Mouse (Mus musculus) hindbrain, embryonic 15.5 days (tissue): ENCODE data around the gene Zfp800. TPM values are rescaled to one million over a fixed set of nuclear protein-coding genes. Genes with fewer than 3 reads are reported as not detected.

Experiments used
- ATAC-seq: fragments of 200-750 bp; cut with Nextera tagmentation; 2 replicates; pipeline ENCODE4 v1.8.0; 2017; ENCODE audit warnings: low read depth, moderate number of reproducible peaks, moderate TSS enrichment; ENCODE audit not compliant: low FRiP score
- H3K27ac ChIP-seq: fragments of 300-500 bp; sonication (generic); replicated peaks from 2 replicates; pipeline ENCODE4 v1.5.1; 2015; ENCODE audit warnings: mild to moderate bottlenecking, inconsistent platforms
- H3K27me3 ChIP-seq: fragments of 300-500 bp; sonication (generic); 2 replicates; pipeline ENCODE4 v1.6.1; 2015; ENCODE audit warnings: control low read depth, inconsistent platforms
- H3K36me3 ChIP-seq: fragments of 300-500 bp; sonication (generic); 2 replicates; pipeline ENCODE4 v1.6.1; 2015; ENCODE audit warnings: control low read depth, inconsistent platforms
- H3K4me1 ChIP-seq: fragments of 300-500 bp; sonication (generic); replicated peaks from 2 replicates; pipeline ENCODE4 v1.6.1; 2015; ENCODE audit warnings: control low read depth, inconsistent platforms
- H3K4me2 ChIP-seq: fragments of 300-500 bp; sonication (generic); 2 replicates; pipeline ENCODE4 v1.6.1; 2015; ENCODE audit warnings: moderate library complexity, mild to moderate bottlenecking, inconsistent platforms
- H3K4me3 ChIP-seq: fragments of 300-500 bp; sonication (generic); 2 replicates; pipeline ENCODE4 v1.5.1; 2015; ENCODE audit warnings: mild to moderate bottlenecking, inconsistent platforms
- H3K9ac ChIP-seq: fragments of 300-500 bp; sonication (generic); 2 replicates; pipeline ENCODE4 v1.6.1; 2015; ENCODE audit warnings: inconsistent platforms
- H3K9me3 ChIP-seq: fragments of 300-500 bp; sonication (generic); 2 replicates; pipeline ENCODE4 v1.6.1; 2016; ENCODE audit warnings: control low read depth, inconsistent platforms
- WGBS: fragments of 180-500 bp; shearing (Covaris S2); methylation state at CpG from one replicate; pipeline ENCODE4 v1.1.7; 2015; 5-methylcytosine and 5-hydroxymethylcytosine counted together
- polyA plus RNA-seq: library from polyadenylated mRNA; unstranded; fragments of >200 nt; fragmentation: Nextera tagmentation; extraction: Ambion mirVana; gene quantifications from 2 replicates; pipeline ENCODE4 v1.2.1, GENCODE M21; 2015

The Zfp800 gene
- polyA plus RNA-seq, 1 experiment from 2014 or later, result 22.4 TPM

GRCm38 (mm10) chr6:28421469-28422000, 23.7 kb upstream of the Zfp800 start:
- peak overlapping the region; percentile 52 for H3K27ac ChIP-seq
- H3K9me3 ChIP-seq, result no peaks in the 10 kb centered on the region
- H3K9ac ChIP-seq, result peak overlapping the region; percentile 64
- under 1% methylated on average over 27 of the region's 27 CpGs for WGBS
- peaks cover 53% of the 10 kb centered on the region for H3K4me1 ChIP-seq
- H3K4me2 ChIP-seq, result peak overlapping the region; percentile 63
- H3K4me3 ChIP-seq, result peak overlapping the region; percentile 68
- H3K27me3 ChIP-seq, result no peaks in the 10 kb centered on the region
- ATAC-seq, result peak; percentile 88
- H3K36me3 ChIP-seq, result peaks cover 35% of the 10 kb centered on the region

- Histone ChIP-seq H3K9me3 (no peaks in the 10 kb centered on the region), H3K4me3 (peak overlapping the region; percentile 68), H3K36me3 (peaks cover 36% of the 10 kb centered on the region), H3K4me1 (peaks cover 50% of the 10 kb centered on the region), H3K27ac (no peak overlapping the region), H3K27me3 (no peaks in the 10 kb centered on the region), H3K9ac (peak overlapping the region; percentile 64), H3K4me2 (peak overlapping the region; percentile 63)
- no peak for ATAC-seq
- 25% methylated on average over 13 of the region's 13 CpGs for WGBS
These were observed 23.1 kb upstream of the Zfp800 start for GRCm38 (mm10) chr6:28420865-28421264.

- H3K9me3 ChIP-seq, result no peaks in the 10 kb centered on the region
- ATAC-seq, result no peak
- no peaks in the 10 kb centered on the region for H3K27me3 ChIP-seq
- WGBS, result 87% methylated on average over 17 of the region's 17 CpGs
- H3K9ac ChIP-seq, result peak overlapping the region; percentile 64
- H3K4me1 ChIP-seq, result peaks cover 45% of the 10 kb centered on the region
- peaks cover 38% of the 10 kb centered on the region for H3K36me3 ChIP-seq
- H3K4me2 ChIP-seq, result peak overlapping the region; percentile 63
- H3K4me3 ChIP-seq, result peak overlapping the region; percentile 68
- H3K27ac ChIP-seq, result no peak overlapping the region
These were observed 22.6 kb upstream of the Zfp800 start for GRCm38 (mm10) chr6:28420361-28420760.

GRCm38 (mm10) chr6:28419673-28420072, 21.9 kb upstream of the Zfp800 start:
- WGBS, result 85% methylated on average over 2 of the region's 2 CpGs
- ATAC-seq, result no peak
- H3K4me1 ChIP-seq, result peaks cover 38% of the 10 kb centered on the region

GRCm38 (mm10) chr6:28418449-28418848, 20.6 kb upstream of the Zfp800 start:
- Histone ChIP-seq H3K27ac (no peak overlapping the region), H3K4me1 (peaks cover 31% of the 10 kb centered on the region), H3K4me3 (no peak overlapping the region), H3K4me2 (no peak overlapping the region), H3K36me3 (peaks cover 48% of the 10 kb centered on the region), H3K9me3 (no peaks in the 10 kb centered on the region), H3K27me3 (no peaks in the 10 kb centered on the region), H3K9ac (no peak overlapping the region)
- ATAC-seq, result no peak
- 75% methylated on average over 14 of the region's 14 CpGs for WGBS

More at GRCm38 (mm10) chr6:28419673-28420072, 21.9 kb upstream of the Zfp800 start:
- no peak overlapping the region for H3K9ac ChIP-seq
- H3K4me3 ChIP-seq, result peak overlapping the region; percentile 68
- peaks cover 43% of the 10 kb centered on the region for H3K36me3 ChIP-seq
- no peaks in the 10 kb centered on the region for H3K9me3 ChIP-seq
- H3K27me3 ChIP-seq, result no peaks in the 10 kb centered on the region
- H3K27ac ChIP-seq, result no peak overlapping the region
- H3K4me2 ChIP-seq, result peak overlapping the region; percentile 63

- H3K9me3 ChIP-seq, result no peaks in the 10 kb centered on the region
- WGBS, result 63% methylated on average over 4 of the region's 4 CpGs
- H3K9ac ChIP-seq, result no peak overlapping the region
- no peak overlapping the region for H3K4me3 ChIP-seq
- no peaks in the 10 kb centered on the region for H3K27me3 ChIP-seq
- no peak overlapping the region for H3K27ac ChIP-seq
- H3K4me2 ChIP-seq, result no peak overlapping the region
- peaks cover 23% of the 10 kb centered on the region for H3K4me1 ChIP-seq
- no peak for ATAC-seq
- peaks cover 48% of the 10 kb centered on the region for H3K36me3 ChIP-seq
These were observed 19.2 kb upstream of the Zfp800 start for GRCm38 (mm10) chr6:28416981-28417380.

GRCm38 (mm10) chr6:28411236-28411635, 13.4 kb upstream of the Zfp800 start:
- Histone ChIP-seq H3K9me3 (no peaks in the 10 kb centered on the region), H3K4me3 (no peak overlapping the region), H3K27ac (no peak overlapping the region), H3K4me2 (no peak overlapping the region), H3K27me3 (no peaks in the 10 kb centered on the region), H3K36me3 (peaks cover 19% of the 10 kb centered on the region), H3K9ac (no peak overlapping the region), H3K4me1 (no peaks in the 10 kb centered on the region)
- ATAC-seq, result no peak
- WGBS, result 71% methylated on average over 2 of the region's 2 CpGs

- 84% methylated on average over 9 of the region's 9 CpGs for WGBS
- Histone ChIP-seq H3K4me1 (no peaks in the 10 kb centered on the region), H3K27ac (no peak overlapping the region), H3K9me3 (no peaks in the 10 kb centered on the region), H3K27me3 (no peaks in the 10 kb centered on the region), H3K9ac (no peak overlapping the region), H3K36me3 (0 out of 2 replicates have a peak, but pooled peaks cover 8% of the 10 kb centered on the region), H3K4me3 (no peak overlapping the region), H3K4me2 (no peak overlapping the region)
- ATAC-seq, result no peak
These were observed 12.2 kb upstream of the Zfp800 start for GRCm38 (mm10) chr6:28410053-28410452.

- Histone ChIP-seq H3K4me2 (no peak overlapping the region), H3K9ac (no peak overlapping the region), H3K27ac (no peak overlapping the region), H3K4me3 (no peak overlapping the region), H3K27me3 (peaks cover 4% of the 10 kb centered on the region; the same call in 1 of the 2 replicates), H3K9me3 (no peaks in the 10 kb centered on the region), H3K36me3 (no peaks in the 10 kb centered on the region), H3K4me1 (peaks cover 16% of the 10 kb centered on the region)
- 91% methylated on average over 4 of the region's 4 CpGs for WGBS
- ATAC-seq, result no peak
These were observed 2.0 kb upstream of the Zfp800 start for GRCm38 (mm10) chr6:28399791-28400190.

GRCm38 (mm10) chr6:28398726-28399125, 921 bp upstream of the Zfp800 start:
- Histone ChIP-seq H3K4me2 (no peak overlapping the region), H3K36me3 (no peaks in the 10 kb centered on the region), H3K9me3 (no peaks in the 10 kb centered on the region), H3K9ac (no peak overlapping the region), H3K27ac (no peak overlapping the region), H3K4me1 (peaks cover 16% of the 10 kb centered on the region), H3K4me3 (no peak overlapping the region), H3K27me3 (peaks cover 4% of the 10 kb centered on the region; the same call in 1 of the 2 replicates)
- 90% methylated on average over 3 of the region's 3 CpGs for WGBS
- ATAC-seq, result no peak

GRCm38 (mm10) chr6:28396853-28397457, 850 bp downstream of the Zfp800 start:
- no peaks in the 10 kb centered on the region for H3K36me3 ChIP-seq
- H3K9me3 ChIP-seq, result no peaks in the 10 kb centered on the region
- H3K4me2 ChIP-seq, result peak overlapping the region; percentile 91
- 2% methylated on average over 19 of the region's 19 CpGs for WGBS
- peaks cover 16% of the 10 kb centered on the region for H3K4me1 ChIP-seq
- ATAC-seq, result no peak
- peaks cover 4% of the 10 kb centered on the region; the same call in 1 of the 2 replicates for H3K27me3 ChIP-seq
- peak overlapping the region; percentile 48; the same call in 1 of the 2 replicates for H3K27ac ChIP-seq
- peak overlapping the region; percentile 27 for H3K9ac ChIP-seq
- peak overlapping the region; percentile 42 for H3K4me3 ChIP-seq

- Histone ChIP-seq H3K9ac (no peak overlapping the region), H3K4me1 (peaks cover 16% of the 10 kb centered on the region), H3K4me2 (peak overlapping the region; percentile 91), H3K27ac (no peak overlapping the region), H3K9me3 (no peaks in the 10 kb centered on the region), H3K36me3 (no peaks in the 10 kb centered on the region), H3K27me3 (peaks cover 4% of the 10 kb centered on the region; the same call in 1 of the 2 replicates), H3K4me3 (peak overlapping the region; percentile 42)
- no peak for ATAC-seq
- 29% methylated on average over 15 of the region's 15 CpGs for WGBS
These were observed 1.6 kb downstream of the Zfp800 start for GRCm38 (mm10) chr6:28396051-28396852.
